Mouse (Mus musculus) cerebellum, adult 18-20 months (tissue): Measurements from ENCODE around the gene Derl2.
A peak's percentile ranks its signal among the peaks of the same experiment; 100 is the strongest.

Experiments
- DNase-seq, 2 experiments: peaks; one replicate each; pipeline ENCODE4 v3.0.0; 2021

Derl2 gene

DNA sequence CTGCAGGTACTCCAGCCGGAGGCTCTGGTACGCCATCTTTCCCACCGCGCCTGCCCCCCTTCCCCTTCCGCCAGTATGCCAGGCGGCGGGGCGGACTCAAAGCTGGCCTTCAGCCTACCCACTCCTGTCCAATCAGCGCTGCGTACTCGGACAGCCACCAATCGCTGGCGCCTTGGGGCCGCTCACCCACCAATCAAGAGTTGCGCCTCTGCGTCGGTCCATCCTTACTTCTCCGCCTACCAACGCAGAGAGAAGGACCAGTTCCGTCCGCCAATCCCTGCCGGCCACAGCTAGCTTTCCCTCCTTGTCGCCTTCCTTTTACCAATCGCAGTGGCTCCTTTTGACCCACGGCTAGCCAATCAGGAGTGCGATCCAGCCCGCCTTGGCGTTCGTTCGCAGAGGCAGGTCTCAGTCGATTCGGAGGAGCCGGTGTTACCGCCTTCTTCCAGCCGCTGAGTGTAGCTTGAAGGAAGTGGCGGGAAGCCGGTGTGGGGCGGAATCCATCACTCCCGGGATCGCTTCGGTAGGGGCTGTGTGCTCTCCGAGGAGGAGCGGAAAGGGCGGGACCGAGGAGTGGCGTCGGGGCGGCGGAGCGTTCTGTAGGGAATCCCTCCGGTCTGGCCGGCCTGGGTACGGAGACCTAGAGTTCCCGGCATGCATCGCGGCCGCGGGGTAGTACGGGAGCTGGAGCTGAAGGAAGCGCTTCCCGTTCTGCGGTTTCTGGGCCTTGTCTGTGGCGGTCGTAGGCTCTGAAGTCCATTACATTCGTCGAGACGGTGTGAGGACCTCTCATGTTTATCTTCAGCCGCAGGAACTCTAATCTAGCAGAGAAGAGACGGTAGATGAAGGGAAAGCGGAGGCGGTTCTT lies at the start of gene Derl2, which contains the start of gene Mis12:
Gene Derl2 (minus strand): TSS at position 641 of the 868 bp plus-strand sequence.
Gene Mis12 (plus strand): TSS at position 411 of the 868 bp plus-strand sequence.
- peak; percentile 96 to 99 for DNase-seq

DNA sequence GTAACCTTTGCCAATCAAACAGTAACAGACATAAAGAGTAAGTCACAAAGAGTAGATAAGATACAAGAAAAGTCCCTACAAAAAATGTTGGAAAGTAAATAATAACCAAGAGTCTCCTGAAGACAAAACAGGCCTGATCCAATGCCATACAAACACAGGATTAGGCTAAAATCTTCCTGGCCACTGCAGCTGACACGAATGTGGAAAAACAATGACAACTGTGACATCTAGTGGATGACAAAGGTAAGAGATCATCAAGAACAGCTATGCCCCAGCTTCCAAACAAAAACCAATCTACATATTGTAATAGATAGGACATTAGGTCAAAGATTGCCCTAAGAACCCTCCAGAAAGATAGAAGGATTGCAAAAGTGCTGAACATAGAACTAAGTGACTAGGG lies 32.9 kb upstream of the Derl2 start:
- no peak for DNase-seq

- no peak for DNase-seq
Measured at GRCm38 (mm10) chr11:71039526-71040298, 20.1 kb upstream of the Derl2 start.

DNA sequence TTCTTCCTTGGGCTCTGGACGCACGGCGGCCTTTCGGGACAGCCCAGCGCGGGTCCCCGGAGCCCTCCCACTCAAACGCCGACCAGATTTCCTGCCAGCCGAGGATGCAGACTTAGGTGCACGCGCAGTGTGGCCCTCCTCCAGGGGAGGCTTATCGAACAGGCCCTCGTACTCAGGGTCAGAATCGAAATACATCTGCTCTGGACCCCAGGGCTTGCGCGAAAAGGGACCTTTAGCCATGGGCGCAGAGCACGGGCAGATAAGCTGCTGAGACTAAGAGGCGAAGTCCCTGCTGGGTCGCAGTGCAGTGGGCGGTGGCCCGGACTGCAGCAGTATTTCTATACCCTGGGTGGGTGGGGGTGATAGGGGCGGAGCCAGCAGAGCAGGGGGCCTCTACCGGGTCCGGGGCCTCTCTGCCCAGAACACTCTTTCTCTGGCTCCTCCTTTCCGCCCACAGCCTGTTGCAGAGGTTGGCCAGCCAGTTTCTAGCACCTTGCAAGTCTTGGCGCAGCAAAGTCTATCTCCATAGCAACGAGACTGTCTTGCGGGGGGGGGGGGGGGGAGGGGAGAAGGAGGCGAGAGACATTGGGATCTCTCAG lies 13.6 kb upstream of the Derl2 start, which contains the start of gene 6330403K07Rik:
Gene 6330403K07Rik (minus strand): TSS at position 351 of the 599 bp plus-strand sequence.
- DNase-seq = peak; percentile 14 to 28

DNA sequence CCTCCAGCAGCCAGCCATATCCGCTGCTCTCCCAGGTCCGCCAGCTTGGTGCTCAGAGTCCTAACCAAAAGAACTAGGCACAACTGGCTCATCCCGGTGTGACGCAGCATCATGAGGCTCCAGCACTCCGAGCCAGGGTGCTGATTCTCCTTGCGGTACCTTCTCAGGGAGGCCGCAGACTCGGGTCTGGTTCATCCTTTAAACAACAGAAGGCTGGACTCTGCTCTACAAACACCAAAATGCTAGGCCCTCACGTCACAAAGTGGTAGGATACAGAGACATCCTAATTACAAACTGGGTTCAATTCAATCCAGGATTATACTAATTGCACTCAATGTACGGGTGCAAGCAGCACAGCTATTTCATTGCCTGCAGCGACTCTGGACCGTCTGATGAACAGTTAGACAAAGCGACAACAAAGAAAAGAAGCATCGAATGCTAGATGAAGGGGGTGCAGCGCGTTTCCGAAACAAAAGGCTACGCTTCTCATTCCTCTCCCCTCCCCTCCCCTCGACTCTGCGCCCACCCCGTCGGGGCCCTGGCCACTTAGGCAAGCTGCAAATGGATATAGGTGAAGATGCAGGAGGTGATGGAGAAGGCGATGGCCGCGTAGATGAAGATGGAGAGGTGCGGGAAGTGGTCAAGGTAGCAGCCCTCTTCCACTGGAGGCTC lies 13.0 kb upstream of the Derl2 start:
- no peak for DNase-seq

DNA sequence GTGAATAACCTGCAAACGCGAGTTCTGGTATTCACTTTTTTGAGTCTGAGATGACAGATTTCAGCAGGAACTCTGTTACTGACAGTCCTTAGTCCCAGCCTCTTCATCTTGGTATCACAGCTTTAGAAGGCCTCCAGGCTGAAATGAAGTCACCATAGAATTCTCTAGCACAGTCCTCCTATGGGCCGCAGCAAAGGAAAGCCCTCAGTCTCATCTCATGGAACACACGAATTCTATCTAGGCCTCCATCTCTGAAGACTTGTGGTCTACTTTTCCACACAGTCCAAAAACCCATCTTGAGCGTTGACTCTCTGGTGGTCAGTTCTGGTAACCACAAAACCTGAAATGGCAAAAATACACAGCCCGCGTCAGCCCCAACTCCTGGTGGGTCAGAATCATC lies 12.4 kb upstream of the Derl2 start:
- DNase-seq = no peak

DNA sequence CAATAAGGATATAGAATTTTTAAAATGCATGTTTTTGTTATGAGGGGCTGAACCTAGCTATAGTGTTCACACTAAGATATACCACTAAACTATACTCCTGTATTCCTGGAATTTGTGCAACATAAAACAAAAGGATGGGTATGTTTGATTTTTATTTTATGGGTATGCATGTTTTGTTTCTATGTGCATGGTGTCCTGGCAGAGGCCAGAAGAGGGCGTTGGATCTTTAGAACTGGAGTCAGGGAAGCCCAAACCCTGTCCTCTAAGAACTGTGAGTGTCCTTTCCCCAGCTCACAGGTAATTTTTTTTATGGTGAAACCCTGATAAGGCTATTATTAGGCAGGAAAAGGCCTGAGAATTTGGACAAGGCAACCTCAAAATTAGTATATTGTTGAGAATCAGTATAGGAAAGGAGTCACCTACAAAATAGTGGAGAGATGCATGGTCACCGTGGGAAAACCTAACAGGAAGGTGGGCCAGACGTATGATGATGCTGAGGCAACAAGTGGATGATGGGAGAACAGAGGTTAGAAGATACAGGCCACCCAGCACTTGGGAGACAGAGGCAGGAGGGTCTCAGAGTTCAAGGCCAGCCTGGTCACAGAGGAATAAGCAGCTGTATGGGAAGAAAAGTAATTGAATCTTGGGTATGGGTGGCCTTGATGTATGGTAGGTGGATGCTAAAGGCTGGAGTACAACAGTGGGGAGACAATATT lies 9.9 kb upstream of the Derl2 start:
- no peak for DNase-seq

DNA sequence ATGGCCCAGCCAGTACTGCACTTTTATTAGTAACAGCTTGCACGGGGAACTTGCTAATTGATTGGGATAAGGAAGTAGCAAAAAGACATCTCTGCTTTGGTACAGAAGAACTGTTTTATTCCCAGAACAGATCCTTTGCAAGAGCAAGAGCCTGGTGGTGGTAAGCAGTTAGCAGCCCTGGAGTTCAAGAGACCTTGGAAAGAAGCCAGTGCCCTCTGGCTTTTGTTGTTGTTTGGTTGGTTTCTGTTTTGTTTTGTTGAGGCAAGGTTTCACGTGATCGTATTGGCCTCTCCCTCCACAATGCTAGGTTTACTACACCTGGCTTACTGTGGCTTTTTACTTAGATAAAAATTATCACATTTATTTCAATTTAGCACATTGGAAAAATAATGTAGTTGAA lies 8.6 kb upstream of the Derl2 start:
- DNase-seq = no peak

DNA sequence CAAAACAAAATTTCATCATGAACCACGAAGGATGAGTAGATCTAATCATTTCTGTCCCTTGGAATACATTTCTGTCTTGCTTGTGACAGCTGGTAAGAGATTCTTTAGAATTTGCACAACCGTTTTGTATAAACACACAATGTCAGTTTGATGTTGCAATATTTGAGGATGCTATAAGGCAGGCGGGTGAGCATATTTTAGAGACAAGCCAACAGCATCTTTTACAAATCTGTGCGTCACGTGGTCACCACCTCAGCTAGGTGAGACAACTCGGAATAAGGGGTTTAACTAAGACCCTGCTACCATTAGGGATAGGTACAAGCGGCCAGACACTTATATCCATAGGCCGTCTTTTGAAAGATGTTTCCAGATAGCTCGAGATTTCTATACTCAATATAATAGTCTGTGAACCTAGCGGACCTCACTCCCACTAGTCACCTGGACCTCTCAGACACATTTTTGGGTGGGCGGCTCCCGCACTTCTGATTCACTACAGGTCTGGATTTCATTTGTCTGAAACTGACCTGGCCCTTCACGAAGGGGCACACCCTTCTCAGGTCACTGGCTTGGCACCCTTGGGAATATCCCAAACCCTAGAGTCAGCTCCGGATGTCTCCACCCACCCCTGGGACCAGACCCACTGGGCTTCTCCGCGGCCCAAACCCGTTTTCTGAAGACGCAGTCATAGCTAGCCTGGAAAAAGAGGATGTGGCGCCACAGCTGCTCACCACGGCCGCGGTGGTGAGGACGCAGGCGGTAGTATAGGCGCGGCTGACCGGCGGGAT lies 1.0 kb downstream of the Derl2 start:
- DNase-seq = no peak

DNA sequence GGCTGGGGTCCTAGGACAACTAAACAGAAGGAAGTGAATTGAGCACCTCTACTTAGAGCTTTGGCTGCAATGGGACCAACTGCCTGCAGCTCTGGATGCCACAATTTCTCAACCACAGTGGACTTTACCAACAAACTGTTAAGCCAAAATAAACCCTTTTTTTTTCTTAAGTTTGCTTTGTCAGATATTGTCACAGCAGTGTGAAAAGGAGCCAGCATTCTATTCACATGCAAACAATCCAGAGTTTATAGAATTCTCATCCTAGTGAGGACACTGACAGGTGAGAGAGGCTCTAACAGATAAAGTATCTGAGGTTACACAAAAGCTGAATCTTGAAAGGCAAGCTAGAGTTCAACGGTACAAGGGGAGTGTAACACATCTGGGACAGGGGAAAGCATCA lies 2.6 kb downstream of the Derl2 start:
- no peak for DNase-seq

GRCm38 (mm10) chr11:71012743-71013142 lies 6.9 kb downstream of the Derl2 start:
- DNase-seq = no peak

- no peak for DNase-seq
Measured at GRCm38 (mm10) chr11:71008321-71008720, 11.3 kb downstream of the Derl2 start.

DNA sequence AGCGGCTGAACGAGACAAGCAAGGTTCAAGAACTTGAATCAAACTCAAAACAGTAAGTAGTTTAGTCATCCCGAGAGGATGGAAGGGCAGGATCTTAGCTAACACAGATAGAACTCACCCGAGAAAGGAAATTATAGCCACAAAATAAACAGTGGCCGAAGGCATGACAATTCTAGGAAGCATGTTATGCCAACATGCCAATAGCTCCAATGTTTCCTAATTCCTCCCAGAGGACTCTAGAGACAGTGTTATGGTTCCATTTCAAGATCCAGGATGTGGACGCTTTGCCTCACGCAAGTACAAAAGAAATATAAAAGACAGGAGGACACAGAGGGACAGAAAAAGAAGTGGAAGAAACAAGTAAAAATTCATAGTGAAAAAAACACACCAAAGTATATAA lies 11.8 kb downstream of the Derl2 start:
- DNase-seq = no peak

DNA sequence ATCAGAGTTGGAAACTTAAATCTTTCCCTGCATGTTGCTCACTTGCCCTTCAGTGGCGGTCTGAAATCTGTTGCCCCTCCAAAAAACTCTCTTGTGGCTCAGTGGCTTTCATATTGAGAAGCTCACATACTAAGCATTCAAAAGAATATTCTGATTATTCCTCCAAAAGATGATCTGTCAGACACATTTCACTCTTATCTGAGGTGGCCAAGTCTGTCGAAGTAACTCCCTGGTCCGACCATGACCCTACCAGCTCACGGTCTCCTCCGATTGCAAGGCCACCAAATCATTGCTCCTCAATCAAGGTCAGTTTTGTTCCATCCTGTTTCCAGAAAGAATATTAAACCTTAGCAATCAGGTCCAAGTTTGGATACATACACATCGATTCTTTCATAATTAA lies 12.6 kb downstream of the Derl2 start:
- no peak for DNase-seq

DNA sequence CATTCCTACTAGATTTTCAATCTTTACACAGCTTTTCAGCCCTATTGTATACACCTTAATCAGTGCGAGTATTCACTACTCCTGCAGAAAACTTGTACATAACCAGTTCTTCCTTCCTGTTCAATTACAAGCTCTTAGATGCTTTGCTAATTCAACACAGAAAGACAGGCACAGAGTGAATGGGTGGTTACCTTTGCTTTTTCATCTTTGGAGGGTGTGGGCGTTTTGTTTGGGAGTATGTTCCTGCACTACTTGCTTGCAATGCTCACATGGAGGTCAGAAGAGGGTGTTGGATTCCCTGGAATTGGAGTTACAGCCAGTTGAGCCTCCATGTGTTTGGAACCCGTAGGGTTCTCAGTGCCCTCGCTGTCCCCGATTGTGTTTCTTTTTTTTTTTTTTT lies 14.6 kb downstream of the Derl2 start:
- DNase-seq = peak in 1 of 2 experiments; percentile 13

GRCm38 (mm10) chr11:71004316-71004773 lies 15.3 kb downstream of the Derl2 start, which contains the start of gene Dhx33:
Gene Dhx33 (minus strand): TSS chr11:71004437.
- peak; percentile 94 to 97 for DNase-seq

- DNase-seq = no peak
Measured at GRCm38 (mm10) chr11:71003611-71004315, 15.9 kb downstream of the Derl2 start.

- no peak for DNase-seq
Measured at GRCm38 (mm10) chr11:71001167-71001566, 18.5 kb downstream of the Derl2 start.

DNA sequence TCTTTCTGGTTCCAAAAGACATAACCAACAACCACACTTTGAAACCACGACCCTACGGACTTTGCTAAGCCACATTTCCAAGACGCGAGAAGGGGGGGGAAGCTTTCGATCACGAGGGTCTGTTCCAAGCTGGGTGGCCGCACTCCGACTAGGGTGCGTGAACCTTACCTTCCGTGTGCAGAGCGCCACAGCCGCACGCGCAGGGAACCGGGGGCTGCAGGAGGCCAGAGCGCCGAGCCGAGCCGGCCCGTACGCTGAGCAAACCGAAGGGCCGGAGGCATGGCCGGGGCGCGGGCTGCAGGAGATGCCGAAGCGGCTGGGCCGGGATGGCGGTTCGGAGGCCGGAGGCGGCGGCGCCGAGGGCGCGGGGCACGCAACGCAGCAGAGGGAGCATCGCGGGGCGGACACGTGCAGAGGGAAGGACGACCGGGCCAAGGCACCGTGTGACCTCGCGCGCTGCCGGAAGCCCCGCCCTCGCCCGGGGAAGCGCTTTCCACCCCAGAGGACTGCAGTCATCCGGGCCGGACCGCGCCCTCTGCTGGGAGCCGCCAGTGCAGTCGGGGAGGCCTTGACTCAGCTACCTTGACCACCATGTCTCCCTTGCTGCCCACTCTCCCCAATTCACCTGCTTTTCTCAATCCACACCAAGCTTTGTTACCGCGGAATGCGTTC lies 36.9 kb downstream of the Derl2 start, which contains the start of gene C1qbp:
Gene C1qbp (minus strand): TSS at position 470 of the 672 bp plus-strand sequence.
- peak; percentile 95 to 97 for DNase-seq

- no peak for DNase-seq
Measured at GRCm38 (mm10) chr11:70982030-70982429, 37.6 kb downstream of the Derl2 start.
